27 mouse cellular contexts compared by ENCODE assay signal in genomic region chr6:101392107-101392800, GRCm38 (mm10). TPM values are rescaled to one million over a fixed set of nuclear protein-coding genes. Genes with fewer than 3 reads are reported as not detected.
"Had no signal": no experiment of that assay in that cellular context is flagged by ENCODE, and none has a peak within 500 bp of the region (broad histone marks: within the 10 kb centered on the region; RNA-seq: fewer than 3 reads in every experiment).

No protein-coding gene starts in this region.

- H3K36me3 ChIP-seq: heart, embryonic 12.5 days; hindbrain, embryonic 10.5 days; hindbrain, embryonic 12.5 days; intestine, embryonic 15.5 days; limb, embryonic 10.5 days; limb, embryonic 12.5 days; liver, embryonic 13.5 days; liver, embryonic 15.5 days had no signal

- H3K9me3 ChIP-seq: heart, embryonic 12.5 days; hindbrain, embryonic 12.5 days; intestine, embryonic 15.5 days; limb, embryonic 10.5 days; limb, embryonic 12.5 days; liver, embryonic 13.5 days; liver, embryonic 15.5 days had no signal

- H3K4me2 ChIP-seq: heart, embryonic 12.5 days; hindbrain, embryonic 12.5 days; hindbrain, embryonic 14.5 days; intestine, embryonic 15.5 days; limb, embryonic 12.5 days; liver, embryonic 11.5 days; liver, embryonic 13.5 days; liver, embryonic 15.5 days had no signal

- H3K4me3 ChIP-seq: heart, adult 2 months; heart, embryonic 12.5 days; hindbrain, embryonic 10.5 days; hindbrain, embryonic 12.5 days; intestine, embryonic 15.5 days; layer of hippocampus, adult 2 months; left cerebral cortex, adult 2 months; limb, embryonic 10.5 days; limb, embryonic 12.5 days; liver, embryonic 13.5 days; liver, embryonic 15.5 days had no signal

- DNase-seq: gastrocnemius, postnatal 14 days; gastrocnemius, postnatal 36 days; heart, adult 2 months; heart, postnatal 10 days; heart, postnatal 4 days; kidney, adult 18-20 months; kidney, adult 8-10 months; kidney, postnatal 36 days; liver; liver, embryonic 13.5 days; liver, postnatal 0 days had no signal

- ATAC-seq: hindbrain, embryonic 16.5 days; inflammation-experienced regulatory T-cells, adult 6 months; intestine, embryonic 15.5 days; intestine, postnatal 0 days had no signal

- H3K9ac ChIP-seq: heart, embryonic 12.5 days; hindbrain, embryonic 12.5 days; hindbrain, embryonic 14.5 days; intestine, embryonic 15.5 days; limb, embryonic 12.5 days; liver, embryonic 13.5 days; liver, embryonic 15.5 days; liver, postnatal 0 days had no signal

- H3K27ac ChIP-seq: heart, adult 2 months; hindbrain, embryonic 10.5 days; hindbrain, embryonic 12.5 days; hindbrain, embryonic 14.5 days; intestine, embryonic 15.5 days; kidney, postnatal 0 days; layer of hippocampus, adult 2 months; left cerebral cortex, adult 2 months; limb, embryonic 10.5 days; limb, embryonic 12.5 days; liver, embryonic 13.5 days; liver, embryonic 15.5 days had no signal

- H3K27me3 ChIP-seq: heart, embryonic 12.5 days; hindbrain, embryonic 12.5 days; intestine, embryonic 15.5 days; limb, embryonic 12.5 days; liver, embryonic 13.5 days; liver, embryonic 15.5 days had no signal

- H3K4me1 ChIP-seq: hindbrain, embryonic 12.5 days; intestine, embryonic 15.5 days; liver, embryonic 13.5 days; liver, embryonic 15.5 days had no signal

RNA-seq across cellular contexts. Expression of gene Pdzrn3, which starts 14.6 kb away (rescaled TPM):
- total RNA-seq: granulocyte monocyte progenitor cell, adult 5-6 weeks had no signal
- polyA plus RNA-seq: inflammation-experienced regulatory T-cells, adult 6 months had no signal
